Mouse (Mus musculus) embryonic facial prominence, embryonic 12.5 days (tissue): ENCODE measurements around the gene Stk11. TPM values are rescaled to one million over a fixed set of nuclear protein-coding genes. Genes with fewer than 3 reads are reported as not detected.
A peak's percentile ranks its signal among the peaks of the same experiment; 100 is the strongest.

Experiments
- ATAC-seq: fragments of 200-750 bp; cut with Nextera tagmentation; 2 replicates; pipeline ENCODE4 v1.8.0; 2017; ENCODE audit not compliant: insufficient number of reproducible peaks, insufficient read depth, low FRiP score, low TSS enrichment
- H3K27ac ChIP-seq: fragments of 300-500 bp; sonication (generic); 2 replicates; pipeline ENCODE4 v1.5.1; 2016; ENCODE audit warnings: mild to moderate bottlenecking
- H3K27me3 ChIP-seq: fragments of 300-500 bp; sonication (generic); 2 replicates; pipeline ENCODE4 v1.6.1; 2016; ENCODE audit warnings: mild to moderate bottlenecking, moderate library complexity
- H3K36me3 ChIP-seq: fragments of 300-500 bp; sonication (generic); 2 replicates; pipeline ENCODE4 v1.6.1; 2016; ENCODE audit warnings: mild to moderate bottlenecking
- H3K4me1 ChIP-seq: fragments of 300-500 bp; sonication (generic); 2 replicates; pipeline ENCODE4 v1.6.1; 2016
- H3K4me2 ChIP-seq: fragments of 300-500 bp; sonication (generic); replicated peaks from 2 replicates; pipeline ENCODE4 v1.6.1; 2016; ENCODE audit warnings: mild to moderate bottlenecking, moderate library complexity
- H3K4me3 ChIP-seq: fragments of 300-500 bp; sonication (generic); 2 replicates; pipeline ENCODE4 v1.5.1; 2016; ENCODE audit warnings: mild to moderate bottlenecking
- H3K9ac ChIP-seq: fragments of 300-500 bp; sonication (generic); 2 replicates; pipeline ENCODE4 v1.6.1; 2016; ENCODE audit warnings: mild to moderate bottlenecking, moderate library complexity
- H3K9me3 ChIP-seq: fragments of 300-500 bp; sonication (generic); 2 replicates; pipeline ENCODE4 v1.6.1; 2016; ENCODE audit warnings: mild to moderate bottlenecking, moderate library complexity
- WGBS: fragments of 180-500 bp; shearing (Covaris S2); methylation state at CpG from one replicate; pipeline ENCODE4 v1.1.7; 2016; 5-methylcytosine and 5-hydroxymethylcytosine counted together
- polyA plus RNA-seq: library from polyadenylated mRNA; unstranded; fragments of >200 nt; fragmentation: Nextera tagmentation; extraction: Ambion mirVana; gene quantifications from 2 replicates; pipeline ENCODE4 v1.2.1, GENCODE M21; 2016

The Stk11 gene
- polyA plus RNA-seq, 1 experiment from 2014 or later: 17.2 TPM

DNA sequence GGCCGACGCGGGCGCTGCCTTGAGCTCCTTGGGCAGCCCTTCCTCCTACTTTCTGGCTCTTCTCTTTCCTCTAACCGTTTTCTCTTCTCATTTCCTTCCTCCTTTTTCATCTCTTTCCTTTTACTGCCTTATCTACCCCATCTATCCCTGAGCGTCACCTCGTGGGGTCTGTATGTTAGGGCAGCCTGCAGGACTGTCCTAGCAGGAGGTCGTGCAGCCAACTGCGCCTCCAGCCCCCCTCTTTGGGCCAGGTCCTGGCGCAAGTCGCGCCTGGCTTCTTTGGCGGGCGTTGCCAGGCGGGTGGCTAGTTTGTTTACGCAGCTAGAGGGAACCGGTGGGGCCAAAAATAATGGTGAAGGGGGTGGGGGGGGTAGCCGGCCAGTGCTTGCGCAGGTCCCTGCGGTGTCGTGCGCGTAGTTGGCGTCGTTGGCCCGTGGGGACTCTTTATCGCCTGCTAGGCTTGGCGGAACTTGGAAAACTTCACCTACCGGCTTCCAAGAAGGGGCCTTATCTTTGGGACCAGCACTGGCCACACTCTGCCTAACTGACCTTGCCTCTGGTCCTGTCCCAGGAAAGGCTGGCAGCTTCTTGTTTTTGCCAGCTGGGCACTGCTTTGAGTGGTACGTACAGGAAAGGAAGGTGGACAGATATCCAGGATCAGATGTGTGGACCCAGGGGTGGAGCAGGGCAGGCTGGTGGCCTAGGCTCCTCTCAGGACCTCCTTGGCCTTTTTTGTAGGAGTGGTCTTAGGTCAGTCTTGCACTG is 1.5 kb downstream of the Stk11 start:
- Histone ChIP-seq H3K36me3 (peaks cover 41% of the 10 kb centered on the region), H3K4me2 (peak overlapping the region; percentile 92), H3K4me1 (peaks cover 33% of the 10 kb centered on the region), H3K9me3 (no peaks in the 10 kb centered on the region), H3K27ac (peak overlapping the region; percentile 54), H3K4me3 (peak overlapping the region; percentile 67), H3K27me3 (no peaks in the 10 kb centered on the region), H3K9ac (peak overlapping the region; percentile 86)
- WGBS: 4% methylated on average over 30 of the region's 30 CpGs
- ATAC-seq: no peak

DNA sequence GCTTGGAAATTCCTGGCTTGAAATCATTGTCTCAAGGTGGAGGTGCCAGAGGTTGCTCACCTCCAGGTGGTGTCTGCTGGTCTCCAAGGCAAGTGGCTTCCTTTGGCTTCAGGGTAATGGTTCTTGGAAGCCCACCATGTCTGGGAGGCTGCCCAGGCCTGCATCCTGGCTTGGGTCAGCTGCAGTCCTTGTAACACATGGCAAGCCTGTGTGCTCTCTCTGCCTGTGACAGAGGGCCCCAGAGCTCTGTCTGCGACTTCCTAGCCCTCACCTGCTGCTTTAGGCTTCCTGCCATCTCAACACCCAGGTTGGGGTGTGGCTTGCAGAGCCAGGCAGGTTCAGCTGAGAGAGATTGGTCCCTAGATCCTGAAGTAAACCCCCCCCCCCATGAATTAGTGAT is 2.1 kb downstream of the Stk11 start:
- peaks cover 42% of the 10 kb centered on the region for H3K36me3 ChIP-seq
- peaks cover 33% of the 10 kb centered on the region for H3K4me1 ChIP-seq
- 43% methylated on average over 1 of the region's 1 CpGs for WGBS
- H3K9ac ChIP-seq: peak overlapping the region; percentile 86
- peak overlapping the region; percentile 67 for H3K4me3 ChIP-seq
- no peaks in the 10 kb centered on the region for H3K27me3 ChIP-seq
- peak overlapping the region; percentile 92 for H3K4me2 ChIP-seq
- H3K9me3 ChIP-seq: no peaks in the 10 kb centered on the region
- H3K27ac ChIP-seq: no peak overlapping the region
- no peak for ATAC-seq

DNA sequence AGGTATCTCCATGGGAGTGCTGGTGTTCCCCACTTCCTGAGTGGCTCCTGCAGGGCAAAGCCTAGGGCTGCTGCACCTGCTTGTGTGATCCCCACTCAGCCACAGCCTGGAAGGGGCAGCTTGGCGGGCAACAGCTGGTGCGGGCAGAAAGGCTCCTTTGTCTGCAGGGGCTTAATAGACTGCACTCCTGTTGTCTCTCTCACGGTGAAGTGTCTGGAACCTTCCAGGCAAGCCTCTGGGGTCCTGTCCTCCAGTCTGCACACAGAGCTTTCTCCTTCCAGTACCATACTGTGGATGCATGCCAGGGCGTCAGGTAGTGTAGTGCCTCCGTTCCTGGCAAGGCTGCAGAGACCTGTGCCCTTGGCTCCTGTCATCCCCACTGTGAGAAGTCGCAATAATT is 2.9 kb downstream of the Stk11 start:
- no peak overlapping the region for H3K27ac ChIP-seq
- H3K9ac ChIP-seq: peak overlapping the region; percentile 32; the same call in 1 of the 2 replicates
- no peaks in the 10 kb centered on the region for H3K27me3 ChIP-seq
- H3K9me3 ChIP-seq: no peaks in the 10 kb centered on the region
- H3K36me3 ChIP-seq: peaks cover 42% of the 10 kb centered on the region
- 68% methylated on average over 6 of the region's 6 CpGs for WGBS
- ATAC-seq: no peak
- peaks cover 33% of the 10 kb centered on the region for H3K4me1 ChIP-seq
- H3K4me3 ChIP-seq: peak overlapping the region; percentile 67
- peak overlapping the region; percentile 92 for H3K4me2 ChIP-seq

GRCm38 (mm10) chr10:80120146-80120545 is 4.5 kb downstream of the Stk11 start:
- Histone ChIP-seq H3K9ac (peak overlapping the region; percentile 26; the same call in 1 of the 2 replicates), H3K4me3 (no peak overlapping the region), H3K27me3 (no peaks in the 10 kb centered on the region), H3K4me2 (no peak overlapping the region), H3K36me3 (peaks cover 55% of the 10 kb centered on the region), H3K4me1 (peaks cover 30% of the 10 kb centered on the region), H3K27ac (no peak overlapping the region), H3K9me3 (no peaks in the 10 kb centered on the region)
- 89% methylated on average over 2 of the region's 2 CpGs for WGBS
- ATAC-seq: no peak

DNA sequence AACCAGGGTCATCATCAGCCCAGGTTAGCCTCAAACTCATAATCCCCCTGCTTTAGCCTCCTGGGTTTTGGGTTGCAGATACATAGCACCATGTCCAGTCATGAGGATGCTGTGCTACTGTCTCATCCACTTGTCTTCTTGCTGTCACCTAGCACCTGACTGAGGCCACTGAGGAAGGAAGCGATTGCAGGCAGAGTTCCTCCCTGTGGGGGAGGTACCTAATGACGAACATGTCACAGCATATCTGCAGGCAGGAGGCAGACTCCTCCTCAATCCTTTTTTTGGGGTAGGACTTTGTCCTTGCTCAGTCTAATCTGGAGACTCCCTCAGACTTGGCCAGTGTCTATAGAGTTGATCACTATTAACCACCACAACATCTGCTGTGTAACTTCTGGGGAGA is 6.0 kb downstream of the Stk11 start:
- no peaks in the 10 kb centered on the region for H3K27me3 ChIP-seq
- no peak for ATAC-seq
- no peak overlapping the region for H3K27ac ChIP-seq
- no peak overlapping the region for H3K4me3 ChIP-seq
- H3K4me2 ChIP-seq: no peak overlapping the region
- H3K4me1 ChIP-seq: peaks cover 30% of the 10 kb centered on the region
- WGBS: 91% methylated on average over 2 of the region's 2 CpGs
- peaks cover 70% of the 10 kb centered on the region for H3K36me3 ChIP-seq
- H3K9ac ChIP-seq: no peak overlapping the region
- no peaks in the 10 kb centered on the region for H3K9me3 ChIP-seq

GRCm38 (mm10) chr10:80123932-80124562 is 8.4 kb downstream of the Stk11 start:
- no peak overlapping the region for H3K9ac ChIP-seq

GRCm38 (mm10) chr10:80127920-80128319 is 12.3 kb downstream of the Stk11 start:
- no peak overlapping the region for H3K4me3 ChIP-seq
- no peak overlapping the region for H3K27ac ChIP-seq
- 90% methylated on average over 8 of the region's 8 CpGs for WGBS
- H3K4me1 ChIP-seq: peaks cover 15% of the 10 kb centered on the region
- H3K9ac ChIP-seq: no peak overlapping the region
- ATAC-seq: no peak
- no peaks in the 10 kb centered on the region for H3K9me3 ChIP-seq
- H3K27me3 ChIP-seq: no peaks in the 10 kb centered on the region
- peaks cover 90% of the 10 kb centered on the region for H3K36me3 ChIP-seq
- no peak overlapping the region for H3K4me2 ChIP-seq

More at GRCm38 (mm10) chr10:80123932-80124562, 8.4 kb downstream of the Stk11 start:
- WGBS: 92% methylated on average over 9 of the region's 9 CpGs
- Histone ChIP-seq H3K27me3 (no peaks in the 10 kb centered on the region), H3K9me3 (no peaks in the 10 kb centered on the region), H3K4me1 (0 out of 2 replicates have a peak, but pooled peaks cover 7% of the 10 kb centered on the region), H3K4me2 (no peak overlapping the region), H3K27ac (no peak overlapping the region), H3K4me3 (no peak overlapping the region), H3K36me3 (peaks cover 82% of the 10 kb centered on the region)
- no peak for ATAC-seq

- Histone ChIP-seq H3K9me3 (no peaks in the 10 kb centered on the region), H3K36me3 (peaks cover 97% of the 10 kb centered on the region), H3K27me3 (peaks cover 4% of the 10 kb centered on the region), H3K9ac (no peak overlapping the region), H3K4me1 (peaks cover 15% of the 10 kb centered on the region), H3K4me3 (no peak overlapping the region), H3K27ac (no peak overlapping the region), H3K4me2 (no peak overlapping the region)
- 91% methylated on average over 9 of the region's 9 CpGs for WGBS
- no peak for ATAC-seq
These were observed 14.2 kb downstream of the Stk11 start for GRCm38 (mm10) chr10:80129846-80130245.

DNA sequence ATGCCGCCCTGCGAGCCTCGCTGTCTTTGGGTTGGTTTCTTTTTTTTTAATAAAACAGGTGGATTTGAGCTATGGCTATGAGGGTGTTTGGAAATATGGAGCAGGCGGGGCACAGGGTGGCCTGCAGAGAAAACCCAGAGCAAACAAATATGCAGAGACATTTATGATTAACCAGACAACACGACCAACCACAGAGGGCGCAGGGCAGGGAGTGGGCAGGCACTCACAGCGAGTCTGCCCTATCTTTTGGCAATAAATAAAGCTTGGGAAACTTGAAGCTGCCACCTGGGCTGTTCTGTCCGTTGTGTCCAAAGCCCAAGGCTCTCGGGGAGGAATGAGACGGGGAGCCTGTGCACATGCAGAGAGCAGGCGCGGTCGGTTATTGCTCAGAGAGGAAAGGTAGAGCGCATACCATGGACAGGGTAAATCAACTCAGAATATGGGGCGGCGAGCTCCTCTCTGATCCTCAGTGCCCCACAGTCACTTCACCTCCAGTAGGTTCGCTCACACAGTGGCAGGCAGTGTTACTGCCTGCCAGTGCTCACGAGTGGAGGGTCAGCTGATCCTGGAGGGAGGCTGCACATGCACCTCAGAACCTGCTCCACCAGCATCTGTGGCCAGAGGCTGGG is 14.9 kb downstream of the Stk11 start:
- 0 out of 2 replicates have a peak overlapping the region, but pooled peaks have one; percentile 23 for H3K27ac ChIP-seq
- H3K4me3 ChIP-seq: no peak overlapping the region
- peaks cover 10% of the 10 kb centered on the region for H3K27me3 ChIP-seq
- peaks cover 15% of the 10 kb centered on the region for H3K4me1 ChIP-seq
- no peak overlapping the region for H3K4me2 ChIP-seq
- ATAC-seq: no peak
- H3K36me3 ChIP-seq: peaks cover 91% of the 10 kb centered on the region
- WGBS: 84% methylated on average over 18 of the region's 18 CpGs
- H3K9ac ChIP-seq: no peak overlapping the region
- H3K9me3 ChIP-seq: no peaks in the 10 kb centered on the region

- peak overlapping the region; percentile 30; the same call in 1 of the 2 replicates for H3K27ac ChIP-seq
- no peaks in the 10 kb centered on the region for H3K9me3 ChIP-seq
- H3K4me3 ChIP-seq: peak overlapping the region; percentile 27
- ATAC-seq: no peak
- H3K4me2 ChIP-seq: peak overlapping the region; percentile 48
- peaks cover 18% of the 10 kb centered on the region for H3K4me1 ChIP-seq
- H3K36me3 ChIP-seq: peaks cover 81% of the 10 kb centered on the region
- 14% methylated on average over 55 of the region's 55 CpGs for WGBS
- H3K27me3 ChIP-seq: peaks cover 20% of the 10 kb centered on the region
- peak overlapping the region; percentile 47 for H3K9ac ChIP-seq
These were observed 15.8 kb downstream of the Stk11 start for GRCm38 (mm10) chr10:80131316-80131951.

GRCm38 (mm10) chr10:80131952-80132350 is 16.3 kb downstream of the Stk11 start:
- peaks cover 25% of the 10 kb centered on the region for H3K27me3 ChIP-seq
- H3K4me3 ChIP-seq: peak overlapping the region; percentile 27
- peak overlapping the region; percentile 47 for H3K9ac ChIP-seq
- H3K4me2 ChIP-seq: peak overlapping the region; percentile 48
- H3K36me3 ChIP-seq: peaks cover 76% of the 10 kb centered on the region
- ATAC-seq: no peak
- 28% methylated on average over 27 of the region's 27 CpGs for whole genome bisulfite sequencing
- no peaks in the 10 kb centered on the region for H3K9me3 ChIP-seq
- peaks cover 23% of the 10 kb centered on the region for H3K4me1 ChIP-seq
- 0 out of 2 replicates have a peak overlapping the region, but pooled peaks have one; percentile 30 for H3K27ac ChIP-seq
